In genomic region chr4:45965737-45966447, GRCm38 (mm10) we compare ENCODE assay signal across 10 mouse cellular contexts. TPM values are rescaled to one million over a fixed set of nuclear protein-coding genes. Genes with fewer than 3 reads are reported as not detected.
A peak's percentile ranks its signal among the peaks of the same experiment; 100 is the strongest.
DNase-seq lines count a peak whose midpoint lies in the region; ATAC-seq and TF ChIP-seq lines count a peak whose summit lies in the region.
"Had no signal": no experiment of that assay in that cellular context is flagged by ENCODE, and none has a peak within 500 bp of the region (broad histone marks: within the 10 kb centered on the region; RNA-seq: fewer than 3 reads in every experiment).

No protein-coding gene starts in this region.

- H3K4me1 ChIP-seq in limb, embryonic 15.5 days, result peaks cover 4% of the 10 kb centered on the region
- H3K4me1 ChIP-seq in small intestine, adult 2 months (ENCODE audit: control insufficient read depth, insufficient read depth, insufficient read length, low read length), result peaks cover 40% of the 10 kb centered on the region

- H3K4me3 ChIP-seq in limb, embryonic 15.5 days, result no peak overlapping the region
- no peak overlapping the region for H3K4me3 ChIP-seq in small intestine, adult 2 months (ENCODE audit: low read depth, low read length)
- H3K4me3 ChIP-seq in left cerebral cortex, adult 2 months, result no peak overlapping the region

- H3K9me3 ChIP-seq in limb, embryonic 15.5 days, result no peaks in the 10 kb centered on the region

- no peak overlapping the region for H3K9ac ChIP-seq in limb, embryonic 15.5 days

- TF ChIP-seq CTCF in small intestine, adult 2 months (IDR thresholded peaks at IDR 0.05; ENCODE audit: extremely low read depth, insufficient read length, insufficient replicate concordance, low read depth, low read length), result no peak
- no peak for TF ChIP-seq CTCF in left cerebral cortex, adult 2 months (IDR thresholded peaks at IDR 0.05)

- ATAC-seq in limb, embryonic 15.5 days (ENCODE audit: insufficient number of reproducible peaks, low FRiP score, low TSS enrichment, low read depth), result no peak

- WGBS in limb, embryonic 15.5 days, result 12% methylated on average over 13 of the region's 13 CpGs
- WGBS in small intestine, adult 2 months, result 11% methylated on average over 13 of the region's 13 CpGs

- intact Hi-C loops in heart, postnatal 14 days (cut with DNase I), result no loop called here
- intact Hi-C loops in left cerebral cortex, adult 2 months (cut with DNase I), result no loop called here

- no peaks in the 10 kb centered on the region for H3K36me3 ChIP-seq in limb, embryonic 15.5 days
- H3K36me3 ChIP-seq in small intestine, adult 2 months (ENCODE audit: control insufficient read depth, insufficient read depth, low read length), result no peaks in the 10 kb centered on the region

- no peaks in the 10 kb centered on the region for H3K27me3 ChIP-seq in limb, embryonic 15.5 days
- no peaks in the 10 kb centered on the region for H3K27me3 ChIP-seq in small intestine, adult 2 months (ENCODE audit: control insufficient read depth, insufficient read depth, low read length)
- H3K27me3 ChIP-seq: Patski had no signal

- peak; percentile 30 to 57 for DNase-seq in urinary bladder, adult 18-20 months (ENCODE audit: low spot score in 2 of 2)
- no peak for DNase-seq in urinary bladder, adult 2 months (ENCODE audit: low spot score)
- peak; percentile 52 to 62 for DNase-seq in heart, postnatal 14 days
- DNase-seq in left cerebral cortex, adult 2 months (ENCODE audit: extremely low spot score in 1 of 2, low spot score in 2 of 2), result no peak
- no peak for DNase-seq in T-cell, adult 2 months (ENCODE audit: low spot score)
- no peak for DNase-seq in thymus, postnatal 4 days

- H3K4me2 ChIP-seq in limb, embryonic 15.5 days, result peak overlapping the region; percentile 25

- peak; percentile 34; the same call in 1 of the 2 replicates for TF ChIP-seq POLR2A in small intestine, adult 2 months (IDR thresholded peaks at IDR 0.05; ENCODE audit: low read depth, low read length)

- H3K27ac ChIP-seq in limb, embryonic 15.5 days, result no peak overlapping the region
- H3K27ac ChIP-seq in small intestine, adult 2 months (ENCODE audit: insufficient read depth, low read depth, low read length), result peak overlapping the region; percentile 94
- no peak overlapping the region for H3K27ac ChIP-seq in left cerebral cortex, adult 2 months
- H3K27ac ChIP-seq: macrophage had no signal

RNA-seq across cellular contexts. Expression of gene Tdrd7, which starts 0.8 kb away (rescaled TPM):
- 30.6 and 31.7 TPM in 2 replicates for polyA plus RNA-seq in urinary bladder, adult 2 months (2012; rRNA removed)
- total RNA-seq in heart, postnatal 14 days (2021), result 10 to 100 TPM; 11.1 to 14.0 TPM
- polyA plus RNA-seq in limb, embryonic 15.5 days (2015; fragmentation: Nextera tagmentation; extraction: Ambion mirVana), result 13.2 and 13.4 TPM in 2 replicates
- polyA plus RNA-seq in small intestine, adult 2 months (2012; rRNA removed), result 8.7 and 21.9 TPM in 2 replicates
- total RNA-seq in left cerebral cortex, adult 2 months (2021), result 10 to 100 TPM; 26.5 to 31.5 TPM

Comparison
In these comparisons a context has a peak if more than half of its experiments do, and no peak if none do; other contexts are left out.
1. DNase-seq: peak in urinary bladder, adult 18-20 months (2 of 2) and heart, postnatal 14 days (2 of 2); none in urinary bladder, adult 2 months (single experiment), left cerebral cortex, adult 2 months (0 of 2), T-cell, adult 2 months (single experiment) and thymus, postnatal 4 days (single experiment).